Mouse (Mus musculus) leukemia stem cell, adult 10-12 weeks (primary cell): ENCODE data around the gene Fhad1. TPM values are rescaled to one million over a fixed set of nuclear protein-coding genes. Genes with fewer than 3 reads are reported as not detected.

Source experiments
- polyA plus RNA-seq: library from polyadenylated mRNA; stranded (reverse); fragments of >175 nt; gene quantifications from 2 replicates; pipeline ENCODE4 v1.2.3, GENCODE M21; 2012; ENCODE audit warnings: low replicate concordance

The Fhad1 gene
- not detected in 2 replicates for polyA plus RNA-seq

DNA sequence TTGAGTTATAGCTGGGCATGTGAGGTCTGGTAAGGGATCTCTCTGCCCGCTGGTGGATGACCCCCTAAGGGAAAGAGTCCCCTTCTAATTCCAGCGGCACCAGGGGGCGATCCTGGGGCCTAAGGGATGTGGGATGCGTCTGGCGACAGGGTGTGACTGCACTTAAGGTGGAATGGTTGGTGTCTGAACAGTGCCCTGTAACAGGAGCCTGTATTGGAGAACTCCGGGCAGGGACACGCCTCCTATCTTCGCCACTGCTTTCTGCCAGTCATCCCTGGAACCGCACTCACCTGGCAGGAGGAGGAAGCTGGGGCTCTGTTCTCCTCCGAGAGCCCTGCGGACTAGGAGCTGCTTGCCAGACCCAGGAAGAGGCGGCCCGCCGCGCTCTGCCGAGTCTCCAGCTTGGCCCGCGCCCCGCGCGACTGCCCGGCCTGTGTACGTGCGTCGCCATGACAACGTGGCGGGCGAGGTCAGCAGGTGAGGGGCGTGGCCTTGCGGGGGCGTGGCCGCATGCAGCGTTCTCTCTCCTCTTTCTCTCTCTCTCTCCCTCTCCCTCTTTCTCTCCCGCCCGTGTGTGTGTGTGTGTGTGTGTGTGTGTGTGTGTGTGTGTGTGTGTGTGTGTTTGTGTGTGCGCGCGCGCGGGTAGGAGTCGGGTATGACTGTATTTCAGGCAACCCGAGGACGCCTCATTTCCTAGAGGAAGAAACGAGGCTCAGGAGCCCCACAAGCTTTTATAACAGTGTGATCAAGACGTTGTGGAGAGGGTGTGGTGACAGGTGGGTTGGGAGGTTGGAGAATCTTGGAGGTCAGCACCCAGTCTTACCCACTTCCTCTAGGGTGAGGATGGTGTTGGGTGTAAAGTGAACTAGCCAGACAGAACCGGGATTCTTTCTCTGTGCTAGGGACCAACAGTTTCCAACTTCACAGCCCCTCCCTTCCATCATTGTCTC lies at the start of gene Fhad1:
Fhad1 (minus strand) TSS at position 424 of the 950 bp plus-strand sequence.

DNA sequence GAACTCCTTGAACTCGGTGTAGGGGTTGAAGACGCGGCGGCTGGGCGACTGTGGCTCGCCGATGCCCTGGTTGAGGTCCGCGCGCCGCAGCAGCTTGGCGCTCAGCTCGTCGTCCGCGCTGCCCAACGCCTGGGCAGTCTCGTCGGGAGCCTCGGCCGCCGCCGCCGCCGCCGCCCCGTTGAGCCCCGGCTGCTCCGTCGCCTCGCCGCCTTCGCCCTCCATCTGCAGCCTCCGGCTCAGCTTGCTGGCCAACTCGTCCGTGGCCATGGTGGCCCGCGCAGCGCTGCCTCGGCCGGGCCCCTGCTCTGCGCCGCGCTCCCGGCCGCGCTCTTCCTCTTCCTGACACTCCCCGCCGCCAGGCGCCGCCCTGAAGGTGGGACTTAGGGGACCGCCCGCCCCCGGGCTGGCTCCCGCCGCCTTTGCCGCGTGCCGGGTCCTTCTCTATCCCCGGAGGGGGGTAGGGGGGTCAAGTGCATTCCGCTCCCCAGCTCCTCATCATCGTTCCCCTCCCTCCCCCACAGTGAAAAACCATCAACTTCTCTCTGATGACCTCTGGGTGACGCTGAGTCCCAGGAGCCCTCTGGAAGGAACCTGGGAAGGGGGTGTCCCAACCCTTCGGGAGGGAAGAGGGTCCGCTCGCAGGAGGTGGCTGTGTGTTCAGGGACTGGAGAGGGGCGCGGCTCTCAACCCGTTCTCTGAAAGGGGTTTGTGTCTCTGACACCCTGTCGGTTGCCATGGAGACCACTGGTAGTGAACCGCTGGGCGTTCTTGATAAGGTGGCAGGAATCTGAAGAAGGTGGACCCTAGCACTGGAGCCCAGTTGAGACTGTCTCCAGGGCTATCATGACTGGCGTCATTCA lies 140.1 kb downstream of the Fhad1 start, which contains the start of gene Efhd2:
Efhd2 (minus strand) TSS at position 320 of the 860 bp plus-strand sequence.

DNA sequence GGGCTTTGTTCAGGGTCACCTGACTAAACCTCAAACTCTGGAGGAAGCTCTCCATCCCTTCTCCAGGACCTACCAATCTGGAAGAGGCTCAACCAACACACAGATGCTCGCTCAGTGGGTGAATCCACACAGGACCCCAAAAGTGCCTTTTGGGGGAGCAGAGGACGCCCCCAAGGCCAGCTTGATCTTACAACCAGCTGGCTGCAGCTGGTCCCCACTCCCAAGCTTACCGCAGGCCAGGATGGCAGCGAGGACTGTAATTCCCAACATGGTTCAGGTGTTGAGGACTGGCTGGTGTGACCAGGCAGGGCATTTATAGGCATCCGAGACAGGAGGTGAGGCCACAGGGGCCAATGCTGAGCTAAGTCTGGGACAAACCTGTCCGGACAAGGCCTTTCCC lies 168.9 kb downstream of the Fhad1 start, which contains the start of gene Ctrc:
Ctrc (minus strand) TSS at position 361 of the 400 bp plus-strand sequence.

Other genes with a start within 250 kb of the Fhad1 start
- gene Dnajc16, start 224.2 kb downstream of the Fhad1 start, polyA plus RNA-seq, result 2.2 and 3.2 TPM in 2 replicates
- gene Casp9, start 221.5 kb downstream of the Fhad1 start, polyA plus RNA-seq, result 30.7 and 39.1 TPM in 2 replicates
- gene Cela2a, start 188.9 kb downstream of the Fhad1 start, polyA plus RNA-seq, result not detected in 2 replicates
- not detected in 2 replicates for gene Ctrc, start 168.7 kb downstream of the Fhad1 start, polyA plus RNA-seq
- gene Efhd2, start 140.2 kb downstream of the Fhad1 start, polyA plus RNA-seq, result 50.4 and 71.5 TPM in 2 replicates
- gene Tmem51, start 69.2 kb upstream of the Fhad1 start, polyA plus RNA-seq, result 14.5 and 18.4 TPM in 2 replicates
- gene Kazn, start 224.3 kb upstream of the Fhad1 start, polyA plus RNA-seq, result 1.2 and 1.8 TPM in 2 replicates